ENCODE assay signal across 9 mouse cellular contexts in genomic region chr9:37076386-37077062, GRCm38 (mm10).
A peak's percentile ranks its signal among the peaks of the same experiment; 100 is the strongest.
DNase-seq lines count a peak whose midpoint lies in the region; ATAC-seq and TF ChIP-seq lines count a peak whose summit lies in the region.
"Had no signal": no experiment of that assay in that cellular context is flagged by ENCODE, and none has a peak within 500 bp of the region (broad histone marks: within the 10 kb centered on the region; RNA-seq: fewer than 3 reads in every experiment).

No protein-coding gene starts in this region.

- peak overlapping the region; percentile 35 for H3K4me2 ChIP-seq in lung, embryonic 14.5 days
- 0 out of 2 replicates have a peak overlapping the region, but pooled peaks have one; percentile 13 for H3K4me2 ChIP-seq in embryonic facial prominence, embryonic 15.5 days (replicated peaks)

- H3K36me3 ChIP-seq in lung, embryonic 14.5 days (ENCODE audit: insufficient read depth), result no peaks in the 10 kb centered on the region
- no peaks in the 10 kb centered on the region for H3K36me3 ChIP-seq in embryonic facial prominence, embryonic 15.5 days
- H3K36me3 ChIP-seq in thymus, adult 2 months (ENCODE audit: control insufficient read depth, insufficient read depth, low read length), result no peaks in the 10 kb centered on the region
- H3K36me3 ChIP-seq: G1E had no signal

- peak; percentile 58 for DNase-seq in lung, embryonic 14.5 days
- no peak for DNase-seq in lung, adult 2 months
- peak; percentile 43 to 51 for DNase-seq in left cerebral cortex, postnatal 14 days (ENCODE audit: low spot score in 2 of 2)
- DNase-seq in right cerebral cortex, postnatal 25 days, result peak; percentile 43
- no peak for DNase-seq in gastrocnemius, postnatal 25 days
- DNase-seq in MN1 (ENCODE audit: low spot score), result no peak
- no peak for DNase-seq in thymus, adult 2 months

- no peak overlapping the region; the same call in 1 of the 2 replicates for H3K27ac ChIP-seq in lung, embryonic 14.5 days (ENCODE audit: low read depth)
- no peak overlapping the region for H3K27ac ChIP-seq in embryonic facial prominence, embryonic 15.5 days (replicated peaks)
- H3K27ac ChIP-seq in thymus, adult 2 months (ENCODE audit: control insufficient read depth, insufficient read depth, low read length), result no peak overlapping the region

- peak; percentile 82; the same call in 1 of the 2 replicates for ATAC-seq in lung, embryonic 14.5 days (ENCODE audit: insufficient read depth)
- no peak for ATAC-seq in embryonic facial prominence, embryonic 15.5 days (ENCODE audit: insufficient number of reproducible peaks, low FRiP score, low TSS enrichment, low read depth)

- no peak for TF ChIP-seq POLR2A in lung, adult 2 months (IDR thresholded peaks at IDR 0.05; ENCODE audit: borderline replicate concordance, extremely low read depth, low read depth, low read length)
- TF ChIP-seq POLR2A in thymus, adult 2 months (IDR thresholded peaks at IDR 0.05; ENCODE audit: control insufficient read depth, extremely low read depth, insufficient read depth, low read length, poor library complexity), result no peak

- H3K9ac ChIP-seq in lung, embryonic 14.5 days, result no peak overlapping the region
- H3K9ac ChIP-seq in embryonic facial prominence, embryonic 15.5 days, result no peak overlapping the region

- 10% methylated on average over 15 of the region's 15 CpGs for WGBS in lung, embryonic 14.5 days
- 49% methylated on average over 15 of the region's 15 CpGs for WGBS in lung, adult 2 months
- 12% methylated on average over 15 of the region's 15 CpGs for WGBS in embryonic facial prominence, embryonic 15.5 days
- 41% methylated on average over 15 of the region's 15 CpGs for WGBS in thymus, adult 2 months

- no peaks in the 10 kb centered on the region for H3K27me3 ChIP-seq in lung, embryonic 14.5 days (ENCODE audit: insufficient read depth, low read length)
- H3K27me3 ChIP-seq in embryonic facial prominence, embryonic 15.5 days, result no peaks in the 10 kb centered on the region
- H3K27me3 ChIP-seq in thymus, adult 2 months (ENCODE audit: control insufficient read depth, insufficient read depth, low read length), result no peaks in the 10 kb centered on the region

- no peaks in the 10 kb centered on the region for H3K9me3 ChIP-seq in lung, embryonic 14.5 days (ENCODE audit: low read depth, low read length)
- no peaks in the 10 kb centered on the region for H3K9me3 ChIP-seq in embryonic facial prominence, embryonic 15.5 days (replicated peaks)
- H3K9me3 ChIP-seq: G1E had no signal

- no peak overlapping the region for H3K4me3 ChIP-seq in lung, embryonic 14.5 days (ENCODE audit: low read depth, low read length)
- no peak overlapping the region for H3K4me3 ChIP-seq in lung, adult 2 months (replicated peaks; ENCODE audit: extremely low read depth, low read depth, low read length)
- no peak overlapping the region for H3K4me3 ChIP-seq in embryonic facial prominence, embryonic 15.5 days (replicated peaks)
- H3K4me3 ChIP-seq in thymus, adult 2 months (ENCODE audit: control insufficient read depth, insufficient read depth, low read length), result no peak overlapping the region

- intact Hi-C loops in left cerebral cortex, postnatal 14 days (cut with DNase I), result no loop called here

- peaks cover 2% of the 10 kb centered on the region; the same call in 1 of the 2 replicates for H3K4me1 ChIP-seq in lung, embryonic 14.5 days (ENCODE audit: insufficient read depth)
- H3K4me1 ChIP-seq in lung, adult 2 months (ENCODE audit: control insufficient read depth, insufficient read depth, low read length), result peaks cover 9% of the 10 kb centered on the region
- peaks cover 8% of the 10 kb centered on the region for H3K4me1 ChIP-seq in embryonic facial prominence, embryonic 15.5 days
- H3K4me1 ChIP-seq in thymus, adult 2 months (replicated peaks; ENCODE audit: control insufficient read depth, insufficient read depth, low read length), result no peaks in the 10 kb centered on the region

- no peak for TF ChIP-seq CTCF in lung, embryonic 14.5 days (IDR thresholded peaks at IDR 0.05; ENCODE audit: low read depth)
- TF ChIP-seq CTCF in lung, adult 2 months (IDR thresholded peaks at IDR 0.05; ENCODE audit: insufficient read depth, low read length), result no peak
- TF ChIP-seq CTCF in thymus, adult 2 months (IDR thresholded peaks at IDR 0.05; ENCODE audit: borderline replicate concordance, control insufficient read depth, extremely low read depth, insufficient read depth, low read length, poor library complexity), result no peak

Comparison
In these comparisons a context has a peak if more than half of its experiments do, and no peak if none do; other contexts are left out.
1. DNase-seq: peak in lung, embryonic 14.5 days (single experiment), left cerebral cortex, postnatal 14 days (2 of 2) and right cerebral cortex, postnatal 25 days (single experiment); none in lung, adult 2 months (single experiment), gastrocnemius, postnatal 25 days (single experiment), MN1 (single experiment) and thymus, adult 2 months (single experiment).